Mouse (Mus musculus): Measurements from ENCODE around the gene Tpmt. TPM values are rescaled to one million over a fixed set of nuclear protein-coding genes. Genes with fewer than 3 reads are reported as not detected.

The Tpmt gene
- polyA plus RNA-seq, 1 experiment from 2014 or later: 25.8 TPM

DNA sequence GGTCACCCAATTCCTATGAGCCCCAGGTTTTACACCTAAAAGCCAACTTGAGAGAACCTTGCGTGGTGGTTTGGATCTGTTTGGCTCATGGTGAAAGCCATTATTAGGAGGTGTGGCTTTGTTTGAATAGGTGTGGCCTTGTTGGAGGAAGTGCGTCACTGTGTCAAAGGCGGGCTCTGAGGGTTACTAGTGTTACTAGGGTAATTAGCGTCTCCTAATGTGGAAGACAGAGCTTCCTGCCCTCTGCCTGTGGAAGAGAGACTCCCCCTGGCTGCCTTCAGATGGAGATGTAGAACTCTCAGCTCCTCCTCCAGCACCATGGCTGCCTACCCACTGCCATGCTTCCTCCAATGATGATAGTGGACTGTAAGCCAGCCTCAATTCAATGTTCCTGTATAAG, 42.9 kb downstream of the Tpmt start:
- H3K27me3 ChIP-seq (ENCODE audit: control insufficient read depth, insufficient read depth, low read length): no peaks in the 10 kb centered on the region
- DNase-seq (ENCODE audit: low spot score): no peak
- H3K9me3 ChIP-seq (ENCODE audit: control insufficient read depth, low read length): no peaks in the 10 kb centered on the region
- no peak for ATAC-seq (ENCODE audit: insufficient number of reproducible peaks, low FRiP score, low TSS enrichment, low read depth)
- H3K4me1 ChIP-seq (ENCODE audit: control insufficient read depth, insufficient read depth, low read length): no peaks in the 10 kb centered on the region
- WGBS: 84% methylated on average over 4 of the region's 4 CpGs
- no peak overlapping the region for H3K27ac ChIP-seq (replicated peaks; ENCODE audit: low read depth, low read length)
- no peak overlapping the region for H3K9ac ChIP-seq (ENCODE audit: low read length)
- H3K4me2 ChIP-seq (ENCODE audit: low read depth, severe bottlenecking): no peak overlapping the region
- no peak overlapping the region for H3K4me3 ChIP-seq (ENCODE audit: low read depth, low read length)
- H3K36me3 ChIP-seq (ENCODE audit: control insufficient read depth, insufficient read depth, low read length): no peaks in the 10 kb centered on the region

GRCm38 (mm10) chr13:46999498-46999897, 45.0 kb downstream of the Tpmt start:
- H3K4me1 ChIP-seq (ENCODE audit: control insufficient read depth, insufficient read depth, low read length): no peaks in the 10 kb centered on the region
- no peak overlapping the region for H3K9ac ChIP-seq (ENCODE audit: low read length)
- H3K9me3 ChIP-seq (ENCODE audit: control insufficient read depth, low read length): no peaks in the 10 kb centered on the region
- H3K4me2 ChIP-seq (ENCODE audit: low read depth, severe bottlenecking): no peak overlapping the region
- H3K36me3 ChIP-seq (ENCODE audit: control insufficient read depth, insufficient read depth, low read length): no peaks in the 10 kb centered on the region
- ATAC-seq (ENCODE audit: insufficient number of reproducible peaks, low FRiP score, low TSS enrichment, low read depth) (no peak), DNase-seq (ENCODE audit: low spot score) (no peak)
- H3K4me3 ChIP-seq (ENCODE audit: low read depth, low read length): no peak overlapping the region
- H3K27ac ChIP-seq (replicated peaks; ENCODE audit: low read depth, low read length): no peak overlapping the region
- no peaks in the 10 kb centered on the region for H3K27me3 ChIP-seq (ENCODE audit: control insufficient read depth, insufficient read depth, low read length)
- 59% methylated on average over 5 of the region's 5 CpGs for WGBS

DNA sequence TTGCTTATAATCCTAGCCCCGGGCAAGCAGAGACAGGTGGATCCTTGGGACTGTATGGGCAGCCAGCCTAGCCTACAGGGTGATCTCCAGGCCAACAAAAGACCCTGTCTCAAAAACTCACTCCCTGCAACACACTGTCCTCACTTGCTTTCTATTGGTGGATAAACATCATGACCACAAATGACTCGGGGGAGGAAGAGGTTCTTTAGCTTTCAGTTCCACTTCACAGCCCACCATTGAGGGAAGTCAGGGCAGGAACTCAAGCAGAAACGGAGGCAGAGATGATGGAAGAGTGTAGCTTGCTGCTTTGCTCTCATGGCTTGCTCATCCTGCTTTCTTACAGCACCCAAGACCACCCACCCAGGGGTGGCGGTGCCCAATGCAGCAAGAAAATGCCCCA, 47.2 kb downstream of the Tpmt start:
- DNase-seq (ENCODE audit: low spot score) (no peak), ATAC-seq (ENCODE audit: insufficient number of reproducible peaks, low FRiP score, low TSS enrichment, low read depth) (no peak)
- Histone ChIP-seq H3K4me3 (ENCODE audit: low read depth, low read length) (no peak overlapping the region), H3K27me3 (ENCODE audit: control insufficient read depth, insufficient read depth, low read length) (no peaks in the 10 kb centered on the region), H3K4me2 (ENCODE audit: low read depth, severe bottlenecking) (no peak overlapping the region), H3K4me1 (ENCODE audit: control insufficient read depth, insufficient read depth, low read length) (no peaks in the 10 kb centered on the region), H3K9ac (ENCODE audit: low read length) (no peak overlapping the region), H3K36me3 (ENCODE audit: control insufficient read depth, insufficient read depth, low read length) (no peaks in the 10 kb centered on the region), H3K9me3 (ENCODE audit: control insufficient read depth, low read length) (no peaks in the 10 kb centered on the region), H3K27ac (replicated peaks; ENCODE audit: low read depth, low read length) (no peak overlapping the region)
- 72% methylated on average over 4 of the region's 4 CpGs for WGBS

GRCm38 (mm10) chr13:46993274-46993551, 51.3 kb downstream of the Tpmt start:
- no peak for ATAC-seq (ENCODE audit: insufficient number of reproducible peaks, low FRiP score, low TSS enrichment, low read depth)

DNA sequence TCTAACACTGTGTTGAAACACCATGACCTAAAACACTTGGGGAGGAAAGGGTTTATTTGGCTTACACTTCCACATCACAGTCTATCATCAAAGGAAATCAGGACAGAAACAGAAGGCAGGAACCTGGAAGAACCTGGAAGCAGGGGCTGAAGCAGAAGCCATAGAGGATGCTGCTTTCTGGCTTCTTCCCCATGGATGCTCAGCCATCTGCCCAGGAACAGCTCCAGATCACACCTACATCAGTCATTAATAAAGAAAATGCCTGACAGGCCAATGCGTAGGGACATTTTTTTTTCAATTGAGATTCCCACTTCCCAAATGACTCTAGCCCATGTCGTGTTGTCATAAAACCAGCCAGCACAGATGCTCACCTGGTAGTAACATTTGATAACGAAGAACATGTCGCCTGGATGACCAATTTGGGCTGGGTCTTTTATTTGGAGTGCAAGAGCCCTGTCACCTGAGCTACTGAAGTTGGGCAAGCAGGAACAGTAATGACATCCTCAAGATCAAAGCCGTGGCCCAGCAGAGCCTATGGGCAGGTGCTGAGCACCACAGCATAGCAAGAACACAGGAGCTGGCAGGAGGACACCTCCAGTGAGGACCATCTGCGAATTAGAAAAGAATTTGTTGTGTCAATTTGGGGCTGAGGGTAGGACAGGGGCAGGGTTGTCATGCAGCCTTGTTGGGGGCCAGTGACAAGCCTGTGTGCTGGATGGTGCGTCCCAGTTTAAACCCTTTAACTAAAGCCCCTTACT, 51.8 kb downstream of the Tpmt start:
- H3K9me3 ChIP-seq (ENCODE audit: control insufficient read depth, low read length): no peaks in the 10 kb centered on the region

More at GRCm38 (mm10) chr13:46993274-46993551, 51.3 kb downstream of the Tpmt start:
- H3K4me1 ChIP-seq (ENCODE audit: control insufficient read depth, insufficient read depth, low read length): no peaks in the 10 kb centered on the region
- H3K36me3 ChIP-seq (ENCODE audit: control insufficient read depth, insufficient read depth, low read length): no peaks in the 10 kb centered on the region
- H3K9me3 ChIP-seq (ENCODE audit: control insufficient read depth, low read length): no peaks in the 10 kb centered on the region
- H3K4me2 ChIP-seq (ENCODE audit: low read depth, severe bottlenecking): no peak overlapping the region
- H3K27ac ChIP-seq (replicated peaks; ENCODE audit: low read depth, low read length): no peak overlapping the region
- 84% methylated on average over 2 of the region's 2 CpGs for WGBS
- no peak for DNase-seq (ENCODE audit: low spot score)
- no peaks in the 10 kb centered on the region for H3K27me3 ChIP-seq (ENCODE audit: control insufficient read depth, insufficient read depth, low read length)
- no peak overlapping the region for H3K9ac ChIP-seq (ENCODE audit: low read length)
- H3K4me3 ChIP-seq (ENCODE audit: low read depth, low read length): no peak overlapping the region

DNA sequence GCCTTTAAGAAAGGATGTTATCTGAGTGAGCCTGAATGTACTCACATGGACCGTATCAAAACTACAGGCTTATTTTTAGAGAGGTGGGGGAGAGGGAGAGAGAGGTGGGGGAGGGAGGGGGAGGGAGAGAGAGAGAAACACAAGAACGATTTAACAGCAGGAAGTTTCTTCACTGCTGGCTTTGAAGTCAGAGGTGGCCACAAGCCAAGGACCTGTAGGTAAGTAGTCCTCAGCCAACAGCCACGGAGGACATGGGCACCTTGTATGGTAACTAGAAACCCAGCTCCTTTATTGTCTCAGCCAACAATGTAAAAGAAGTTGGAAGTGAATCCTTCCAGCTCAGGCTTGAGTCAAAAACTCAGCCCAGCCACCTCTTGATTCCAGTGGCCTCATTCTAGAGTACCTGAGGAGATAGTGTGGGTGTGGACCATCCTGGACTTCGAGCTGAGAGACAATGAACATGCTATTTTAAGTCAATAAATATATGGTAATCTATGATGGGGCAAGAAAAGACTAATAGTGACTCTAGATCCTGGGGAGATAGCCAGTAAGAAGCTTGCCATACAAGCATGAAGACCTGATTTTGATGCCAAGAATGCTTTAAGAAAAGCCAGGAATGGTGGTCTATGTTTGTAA, 54.0 kb downstream of the Tpmt start:
- Histone ChIP-seq H3K4me3 (ENCODE audit: low read depth, low read length) (no peak overlapping the region), H3K27me3 (ENCODE audit: control insufficient read depth, insufficient read depth, low read length) (no peaks in the 10 kb centered on the region), H3K36me3 (ENCODE audit: control insufficient read depth, insufficient read depth, low read length) (no peaks in the 10 kb centered on the region), H3K9ac (ENCODE audit: low read length) (no peak overlapping the region), H3K4me2 (ENCODE audit: low read depth, severe bottlenecking) (no peak overlapping the region), H3K9me3 (ENCODE audit: control insufficient read depth, low read length) (no peaks in the 10 kb centered on the region), H3K27ac (replicated peaks; ENCODE audit: low read depth, low read length) (no peak overlapping the region), H3K4me1 (ENCODE audit: control insufficient read depth, insufficient read depth, low read length) (no peaks in the 10 kb centered on the region)
- 43% methylated on average over 4 of the region's 4 CpGs for WGBS
- DNase-seq (ENCODE audit: low spot score) (no peak), ATAC-seq (ENCODE audit: insufficient number of reproducible peaks, low FRiP score, low TSS enrichment, low read depth) (no peak)

More for the DNA sequence above, 51.8 kb downstream of the Tpmt start:
- DNase-seq (ENCODE audit: low spot score) (no peak), ATAC-seq (ENCODE audit: insufficient number of reproducible peaks, low FRiP score, low TSS enrichment, low read depth) (no peak)
- Histone ChIP-seq H3K9ac (ENCODE audit: low read length) (no peak overlapping the region), H3K27ac (replicated peaks; ENCODE audit: low read depth, low read length) (no peak overlapping the region), H3K4me1 (ENCODE audit: control insufficient read depth, insufficient read depth, low read length) (no peaks in the 10 kb centered on the region), H3K4me3 (ENCODE audit: low read depth, low read length) (no peak overlapping the region), H3K4me2 (ENCODE audit: low read depth, severe bottlenecking) (no peak overlapping the region), H3K36me3 (ENCODE audit: control insufficient read depth, insufficient read depth, low read length) (no peaks in the 10 kb centered on the region), H3K27me3 (ENCODE audit: control insufficient read depth, insufficient read depth, low read length) (no peaks in the 10 kb centered on the region)
- WGBS: 69% methylated on average over 7 of the region's 7 CpGs

DNA sequence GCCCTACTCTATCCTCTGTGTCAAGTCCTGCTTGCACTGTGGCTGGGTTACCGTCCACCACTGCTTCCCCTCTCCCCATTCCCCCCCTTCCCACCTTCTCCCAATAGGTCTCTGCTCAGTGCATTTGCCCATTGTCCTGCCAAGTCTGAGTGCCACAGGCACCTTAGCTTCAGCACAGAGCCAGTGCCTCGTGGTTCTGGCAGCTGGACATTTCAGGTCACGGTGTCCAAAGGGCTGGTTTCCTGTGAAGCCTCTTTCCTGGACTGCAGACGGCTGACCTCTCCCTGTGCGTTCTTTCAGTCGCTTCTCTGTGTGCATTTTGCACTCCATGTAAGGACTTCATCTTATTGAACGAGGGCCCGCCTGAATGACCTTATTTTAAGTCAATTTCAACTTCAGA, 56.6 kb downstream of the Tpmt start:
- no peaks in the 10 kb centered on the region for H3K4me1 ChIP-seq (ENCODE audit: control insufficient read depth, insufficient read depth, low read length)
- no peak overlapping the region for H3K27ac ChIP-seq (replicated peaks; ENCODE audit: low read depth, low read length)
- no peaks in the 10 kb centered on the region for H3K9me3 ChIP-seq (ENCODE audit: control insufficient read depth, low read length)
- 83% methylated on average over 8 of the region's 8 CpGs for whole genome bisulfite sequencing
- no peak overlapping the region for H3K4me3 ChIP-seq (ENCODE audit: low read depth, low read length)
- no peak overlapping the region for H3K4me2 ChIP-seq (ENCODE audit: low read depth, severe bottlenecking)
- no peak for ATAC-seq (ENCODE audit: insufficient number of reproducible peaks, low FRiP score, low TSS enrichment, low read depth)
- no peak overlapping the region for H3K9ac ChIP-seq (ENCODE audit: low read length)
- H3K27me3 ChIP-seq (ENCODE audit: control insufficient read depth, insufficient read depth, low read length): no peaks in the 10 kb centered on the region
- no peaks in the 10 kb centered on the region for H3K36me3 ChIP-seq (ENCODE audit: control insufficient read depth, insufficient read depth, low read length)
- DNase-seq (ENCODE audit: low spot score): no peak

- H3K4me1 ChIP-seq (ENCODE audit: control insufficient read depth, insufficient read depth, low read length): no peaks in the 10 kb centered on the region
- no peak for ATAC-seq (ENCODE audit: insufficient number of reproducible peaks, low FRiP score, low TSS enrichment, low read depth)
Observed at GRCm38 (mm10) chr13:46986208-46986607, 58.3 kb downstream of the Tpmt start.

GRCm38 (mm10) chr13:46983878-46984277, 60.7 kb downstream of the Tpmt start:
- Histone ChIP-seq H3K27ac (replicated peaks; ENCODE audit: low read depth, low read length) (no peak overlapping the region), H3K36me3 (ENCODE audit: control insufficient read depth, insufficient read depth, low read length) (no peaks in the 10 kb centered on the region), H3K9ac (ENCODE audit: low read length) (no peak overlapping the region), H3K4me2 (ENCODE audit: low read depth, severe bottlenecking) (no peak overlapping the region), H3K27me3 (ENCODE audit: control insufficient read depth, insufficient read depth, low read length) (no peaks in the 10 kb centered on the region), H3K4me1 (ENCODE audit: control insufficient read depth, insufficient read depth, low read length) (no peaks in the 10 kb centered on the region), H3K9me3 (ENCODE audit: control insufficient read depth, low read length) (no peaks in the 10 kb centered on the region), H3K4me3 (ENCODE audit: low read depth, low read length) (no peak overlapping the region)
- 89% methylated on average over 2 of the region's 2 CpGs for WGBS
- no peak for DNase-seq (ENCODE audit: low spot score)
- no peak for ATAC-seq (ENCODE audit: insufficient number of reproducible peaks, low FRiP score, low TSS enrichment, low read depth)

More at GRCm38 (mm10) chr13:46986208-46986607, 58.3 kb downstream of the Tpmt start:
- no peak overlapping the region for H3K4me2 ChIP-seq (ENCODE audit: low read depth, severe bottlenecking)
- 84% methylated on average over 6 of the region's 6 CpGs for WGBS
- no peak overlapping the region for H3K9ac ChIP-seq (ENCODE audit: low read length)
- H3K27me3 ChIP-seq (ENCODE audit: control insufficient read depth, insufficient read depth, low read length): no peaks in the 10 kb centered on the region
- H3K9me3 ChIP-seq (ENCODE audit: control insufficient read depth, low read length): no peaks in the 10 kb centered on the region
- H3K27ac ChIP-seq (replicated peaks; ENCODE audit: low read depth, low read length): no peak overlapping the region
- H3K4me3 ChIP-seq (ENCODE audit: low read depth, low read length): no peak overlapping the region
- no peak for DNase-seq (ENCODE audit: low spot score)
- no peaks in the 10 kb centered on the region for H3K36me3 ChIP-seq (ENCODE audit: control insufficient read depth, insufficient read depth, low read length)
